Mouse (Mus musculus) megakaryocyte, embryonic 14.5 days (primary cell): ENCODE measurements at regions not wholly inside any gene's neighbourhood (a gene's known extent, or its start where the extent isn't known, plus 50 kb on each side); places are given as distances from the start of the nearest gene placed in this dataset.

Source experiments
- FLI1 ChIP-seq: IDR thresholded peaks from 2 replicates; pipeline ENCODE4 v1.6.1; 2012; ENCODE audit warnings: low read length, inconsistent platforms, mixed read lengths
- GATA1 ChIP-seq: IDR thresholded peaks from 3 replicates; pipeline ENCODE4 v1.6.1; 2012; ENCODE audit warnings: mixed read lengths, low read length, inconsistent platforms, borderline replicate concordance

DNA sequence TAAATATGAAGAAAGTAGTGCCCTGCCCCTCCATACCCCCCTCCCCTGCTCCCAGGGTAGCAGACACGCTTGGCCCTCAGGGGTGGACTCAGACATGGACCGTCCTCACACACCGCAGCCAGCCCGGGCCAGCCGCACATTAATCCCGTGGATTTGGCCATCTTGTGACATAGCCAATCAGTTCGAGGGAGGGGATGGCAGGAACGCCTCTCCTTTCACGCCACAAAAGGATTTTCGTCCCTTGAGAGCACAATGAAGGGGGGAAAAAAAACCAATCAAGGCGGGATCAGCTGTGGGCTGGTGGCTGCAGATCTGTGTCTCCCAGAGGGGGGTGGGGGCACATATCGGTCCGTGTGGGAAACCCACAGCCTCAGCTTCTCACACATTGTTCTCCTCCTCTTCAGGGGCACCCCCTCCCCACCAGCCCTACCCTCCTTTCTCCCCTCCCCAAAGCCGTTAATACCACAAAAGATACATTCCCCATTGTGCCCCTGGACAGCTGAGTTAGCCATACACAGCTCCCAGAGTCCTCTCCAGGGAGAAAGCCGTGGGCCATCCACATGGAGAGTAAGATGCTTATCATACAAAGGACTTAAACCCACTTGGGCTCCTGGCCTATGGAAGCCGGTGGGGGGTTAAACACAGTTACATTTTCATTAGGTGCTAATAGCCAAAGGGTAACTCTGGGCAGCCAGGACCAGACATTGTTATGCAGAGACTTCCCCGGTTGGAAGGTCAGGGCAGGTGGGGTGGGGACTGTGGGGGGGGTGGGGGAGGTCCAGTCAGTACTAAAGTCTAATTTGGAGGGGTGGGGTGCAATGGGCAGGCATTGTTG lies 88.4 kb downstream of the Sox9 start:
- TF ChIP-seq GATA1 (no peak), FLI1 (no peak)
